8 mouse cellular contexts compared by ENCODE assay signal in the genomic region with DNA sequence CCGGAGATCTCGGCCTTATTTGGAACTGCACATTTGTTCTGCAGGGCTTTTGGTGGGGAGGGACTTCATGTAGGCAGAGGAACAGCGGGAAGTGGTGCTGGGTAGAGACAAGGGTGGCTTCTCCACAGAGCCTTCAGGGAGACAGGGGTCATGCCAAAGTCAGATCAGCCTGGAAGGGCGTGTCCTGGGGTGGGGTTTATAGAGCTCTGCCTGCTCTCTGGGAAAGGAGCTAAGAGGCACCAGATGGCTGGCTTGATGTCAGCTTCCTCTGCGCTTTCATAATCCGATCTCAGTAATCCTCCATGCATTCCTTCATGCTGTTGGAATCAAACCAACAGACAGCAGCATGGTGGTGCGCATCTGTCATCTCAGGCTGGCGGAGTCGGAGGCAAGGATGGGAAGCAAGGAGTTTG. TPM values are rescaled to one million over a fixed set of nuclear protein-coding genes. Genes with fewer than 3 reads are reported as not detected.
DNase-seq lines count a peak whose midpoint lies in the region; ATAC-seq and TF ChIP-seq lines count a peak whose summit lies in the region.

No protein-coding gene starts in this region.

- 0 out of 2 replicates have a peak overlapping the region, but pooled peaks have one; percentile 46 for H3K9ac ChIP-seq in ES-E14 (ENCODE audit: insufficient read depth, low read depth, low read length, poor library complexity, severe bottlenecking)
- no peak overlapping the region for H3K9ac ChIP-seq in forebrain, postnatal 0 days
- H3K9ac ChIP-seq in midbrain, postnatal 0 days (replicated peaks; ENCODE audit: low read length, poor library complexity, severe bottlenecking), result no peak overlapping the region

- DNase-seq in ES-E14 (ENCODE audit: low read depth, low spot score), result peak; percentile 47
- peak; percentile 28 for DNase-seq in adipocyte (ENCODE audit: low spot score)
- peak; percentile 77 for DNase-seq in forebrain, postnatal 0 days
- peak; percentile 35 to 50 for DNase-seq in heart, postnatal 36 days
- peak; percentile 80 for DNase-seq in left cerebral cortex, postnatal 4 days
- DNase-seq in midbrain, postnatal 0 days (ENCODE audit: low spot score), result peak; percentile 89
- DNase-seq in kidney, postnatal 4 days, result no peak

- in situ Hi-C loops in ES-E14 (cut with MboI; ENCODE audit: low sequenced_read_pairs in 2 of 2, unreplicated experiment in 2 of 2), result no loop called here

- no peak overlapping the region for H3K27ac ChIP-seq in ES-E14 (ENCODE audit: insufficient read depth, low read depth, low read length, poor library complexity, severe bottlenecking)
- no peak overlapping the region for H3K27ac ChIP-seq in forebrain, postnatal 0 days (ENCODE audit: low read depth, low read length)
- no peak overlapping the region for H3K27ac ChIP-seq in midbrain, postnatal 0 days (ENCODE audit: low read depth, low read length)

- H3K36me3 ChIP-seq in ES-E14 (ENCODE audit: control insufficient read depth, insufficient read depth, low read length, poor library complexity, severe bottlenecking), result no peaks in the 10 kb centered on the region
- H3K36me3 ChIP-seq in forebrain, postnatal 0 days (ENCODE audit: insufficient read depth), result no peaks in the 10 kb centered on the region; the same call in 1 of the 2 replicates
- H3K36me3 ChIP-seq in midbrain, postnatal 0 days (ENCODE audit: insufficient read depth, low read length), result 0 out of 2 replicates have a peak, but pooled peaks cover 2% of the 10 kb centered on the region

- no peak overlapping the region for H3K4me2 ChIP-seq in forebrain, postnatal 0 days (ENCODE audit: low read depth)
- no peak overlapping the region for H3K4me2 ChIP-seq in midbrain, postnatal 0 days (ENCODE audit: low read depth, low read length, poor library complexity, severe bottlenecking)

- H3K4me1 ChIP-seq in ES-E14 (ENCODE audit: control insufficient read depth in 2 of 2, insufficient read depth in 2 of 2, low read length in 2 of 2, poor library complexity in 1 of 2), result peaks cover 6 to 10% of the 10 kb centered on the region in 2 experiments; a peak in 3 of 4 replicates
- peaks cover 3% of the 10 kb centered on the region; the same call in 1 of the 2 replicates for H3K4me1 ChIP-seq in forebrain, postnatal 0 days (ENCODE audit: insufficient read depth)
- no peaks in the 10 kb centered on the region for H3K4me1 ChIP-seq in midbrain, postnatal 0 days (ENCODE audit: insufficient read depth, low read length)

- TF ChIP-seq CTCF in forebrain, postnatal 0 days (IDR thresholded peaks at IDR 0.05; ENCODE audit: low read depth), result no peak
- TF ChIP-seq CTCF in midbrain, postnatal 0 days (IDR thresholded peaks at IDR 0.05), result no peak

- WGBS in forebrain, postnatal 0 days, result 49% methylated on average over 9 of the region's 9 CpGs
- 37% methylated on average over 9 of the region's 9 CpGs for WGBS in midbrain, postnatal 0 days

- no peaks in the 10 kb centered on the region for H3K9me3 ChIP-seq in ES-E14 (ENCODE audit: control insufficient read depth, insufficient read depth, low read depth, low read length)
- no peaks in the 10 kb centered on the region for H3K9me3 ChIP-seq in forebrain, postnatal 0 days (ENCODE audit: low read length)
- H3K9me3 ChIP-seq in midbrain, postnatal 0 days (ENCODE audit: low read length), result no peaks in the 10 kb centered on the region

- peak; percentile 79 for ATAC-seq in forebrain, postnatal 0 days
- peak; percentile 55; the same call in 1 of the 2 replicates for ATAC-seq in midbrain, postnatal 0 days (ENCODE audit: low FRiP score)
- ATAC-seq in inflammation-experienced regulatory T-cells, adult 6 months, result no peak

- intact Hi-C loops in heart, postnatal 36 days (cut with DNase I), result loop anchor here (2.0 to 10.0 kb wide), 3 partner anchors 83 to 485 kb away; a partner anchor contains a TSS
- intact Hi-C loops in left cerebral cortex, postnatal 4 days (cut with DNase I), result loop anchor here (10.0 kb wide), 1 partner anchor 125 kb away; no protein-coding TSS in a partner anchor

- no peaks in the 10 kb centered on the region for H3K27me3 ChIP-seq in forebrain, postnatal 0 days (ENCODE audit: insufficient read depth, low read length)
- H3K27me3 ChIP-seq in midbrain, postnatal 0 days (ENCODE audit: insufficient read depth, low read length), result no peaks in the 10 kb centered on the region

- no peak overlapping the region for H3K4me3 ChIP-seq in ES-E14 (ENCODE audit: insufficient read depth in 1 of 2, low read depth in 1 of 2, low read length in 2 of 2, poor library complexity in 1 of 2, severe bottlenecking in 1 of 2)
- no peak overlapping the region for H3K4me3 ChIP-seq in forebrain, postnatal 0 days (ENCODE audit: low read depth, low read length)
- no peak overlapping the region for H3K4me3 ChIP-seq in midbrain, postnatal 0 days (ENCODE audit: low read depth, low read length)

TF ChIP-seq in ES-E14, 5 proteins besides CTCF, POLR2A, EP300 and RAD21:
- TF ChIP-seq ZNF384 (IDR thresholded peaks at IDR 0.05; ENCODE audit: low read depth, low read length) (no peak), HCFC1 (IDR thresholded peaks at IDR 0.05; ENCODE audit: borderline replicate concordance, insufficient read depth, low read length) (no peak), CHD2 (IDR thresholded peaks at IDR 0.05; ENCODE audit: low read depth, low read length) (no peak), MAFK (IDR thresholded peaks at IDR 0.05; ENCODE audit: insufficient read depth, low read depth, low read length) (no peak), ZC3H11A (IDR thresholded peaks at IDR 0.05; ENCODE audit: borderline replicate concordance, low read depth, low read length) (no peak)

RNA-seq across cellular contexts. Expression of a gene that starts 30.7 kb away (rescaled TPM):
- 14.8 and 17.0 TPM in 2 replicates for total RNA-seq in ES-E14 (2012; rRNA removed)
- total RNA-seq in forebrain, postnatal 0 days (2014; rRNA removed), result 10.9 and 22.3 TPM in 2 replicates
- polyA plus RNA-seq in forebrain, postnatal 0 days (2015; fragmentation: Nextera tagmentation; extraction: Ambion mirVana), result 9.3 and 12.2 TPM in 2 replicates
- total RNA-seq in heart, postnatal 36 days (2021), result 10 to 100 TPM; 23.3 to 33.3 TPM
- 1 to 10 TPM; 7.9 to 9.5 TPM for total RNA-seq in left cerebral cortex, postnatal 4 days (2021)
- total RNA-seq in midbrain, postnatal 0 days (2014; rRNA removed), result 27.5 and 28.9 TPM in 2 replicates
- polyA plus RNA-seq in midbrain, postnatal 0 days (2015; fragmentation: Nextera tagmentation; extraction: Ambion mirVana), result 11.2 and 13.0 TPM in 2 replicates
- 1,000 to 10,000 TPM in 2 of 3 experiments, 100 to 1,000 TPM in 1; 639 to 1,069 (median 1,003) TPM for polyA plus RNA-seq in inflammation-experienced regulatory T-cells, adult 6 months (2017; shearing (Covaris generic))

Comparison
In these comparisons a context has a peak if more than half of its experiments do, and no peak if none do; other contexts are left out.
1. DNase-seq: peak in ES-E14 (single experiment), adipocyte (single experiment), forebrain, postnatal 0 days (single experiment), heart, postnatal 36 days (2 of 2), left cerebral cortex, postnatal 4 days (single experiment) and midbrain, postnatal 0 days (single experiment); none in kidney, postnatal 4 days (0 of 2).